Mouse (Mus musculus) lung, embryonic 16.5 days (tissue): ENCODE data around the gene Nadsyn1. TPM values are rescaled to one million over a fixed set of nuclear protein-coding genes. Genes with fewer than 3 reads are reported as not detected.

Experiments
- ATAC-seq: fragments of 200-750 bp; cut with Nextera tagmentation; 2 replicates; pipeline ENCODE4 v1.8.0; 2017; ENCODE audit warnings: low read depth, mild to moderate bottlenecking, moderate library complexity
- H3K27ac ChIP-seq: fragments of 300-500 bp; sonication (generic); 2 replicates; pipeline ENCODE4 v1.5.1; 2014; ENCODE audit warnings: mild to moderate bottlenecking, control low read depth, low read length
- H3K27me3 ChIP-seq: fragments of 300-500 bp; sonication (generic); 2 replicates; pipeline ENCODE4 v1.6.1; 2014; ENCODE audit warnings: low read depth, low read length, mixed read lengths; ENCODE audit not compliant: control insufficient read depth, insufficient read depth
- H3K36me3 ChIP-seq: fragments of 300-500 bp; sonication (generic); 2 replicates; pipeline ENCODE4 v1.6.1; 2014; ENCODE audit warnings: low read length; ENCODE audit not compliant: control insufficient read depth, insufficient read depth
- H3K4me1 ChIP-seq: fragments of 300-500 bp; sonication (generic); replicated peaks from 2 replicates; pipeline ENCODE4 v1.6.1; 2014; ENCODE audit warnings: low read length, mixed read lengths; ENCODE audit not compliant: control insufficient read depth, insufficient read depth
- H3K4me2 ChIP-seq: fragments of 300-500 bp; sonication (generic); 2 replicates; pipeline ENCODE4 v1.6.1; 2014; ENCODE audit warnings: low read depth, low read length, control low read depth
- H3K4me3 ChIP-seq: fragments of 300-500 bp; sonication (generic); 2 replicates; pipeline ENCODE4 v1.5.1; 2014; ENCODE audit warnings: mild to moderate bottlenecking, low read length, control low read depth
- H3K9ac ChIP-seq: fragments of 300-500 bp; sonication (generic); 2 replicates; pipeline ENCODE4 v1.6.1; 2014; ENCODE audit warnings: low read length, control low read depth
- H3K9me3 ChIP-seq: fragments of 300-500 bp; sonication (generic); 2 replicates; pipeline ENCODE4 v1.6.1; 2016; ENCODE audit warnings: low read length; ENCODE audit not compliant: control insufficient read depth
- WGBS: fragments of 180-500 bp; shearing (Covaris S2); extraction: QIAGEN DNeasy Blood & Tissue Kit; methylation state at CpG from one replicate; pipeline ENCODE4 v1.1.7; 2014; 5-methylcytosine and 5-hydroxymethylcytosine counted together
- polyA plus RNA-seq: library from polyadenylated mRNA; unstranded; fragments of >200 nt; fragmentation: Nextera tagmentation; extraction: Ambion mirVana; gene quantifications from 2 replicates; pipeline ENCODE4 v1.2.1, GENCODE M21; 2015

The Nadsyn1 gene
- polyA plus RNA-seq, 1 experiment from 2014 or later = 7.7 TPM

- WGBS = 70% methylated on average over 3 of the region's 3 CpGs
- Histone ChIP-seq H3K9me3 (no peaks in the 10 kb centered on the region), H3K4me3 (no peak overlapping the region), H3K4me2 (no peak overlapping the region), H3K27me3 (no peaks in the 10 kb centered on the region; the same call in 1 of the 2 replicates), H3K4me1 (peaks cover 11% of the 10 kb centered on the region), H3K36me3 (no peaks in the 10 kb centered on the region), H3K9ac (no peak overlapping the region), H3K27ac (no peak overlapping the region)
- ATAC-seq = no peak
These were observed 63.7 kb downstream of the Nadsyn1 start for GRCm38 (mm10) chr7:143758956-143759355.

DNA sequence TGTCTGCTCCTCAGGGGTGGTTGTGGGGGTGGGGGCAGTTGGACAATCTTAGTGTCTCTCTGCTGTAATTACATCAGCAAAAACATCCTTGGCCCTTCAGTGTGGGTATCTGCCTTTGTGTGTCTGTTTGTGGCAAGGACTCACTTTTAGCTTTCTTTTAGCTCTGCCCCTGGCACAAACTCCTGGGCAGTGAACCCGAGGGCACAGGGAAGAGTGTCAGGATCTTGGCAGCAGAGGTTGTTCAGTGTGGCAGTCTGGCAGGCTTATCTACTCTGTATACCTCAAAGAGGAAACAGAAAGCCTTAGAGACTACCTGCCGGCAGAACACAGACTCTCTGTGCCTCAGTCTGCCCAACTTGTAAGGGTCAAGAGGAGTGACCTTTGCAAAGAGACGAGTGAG lies 65.0 kb downstream of the Nadsyn1 start:
- H3K27ac ChIP-seq = no peak overlapping the region
- no peaks in the 10 kb centered on the region; the same call in 1 of the 2 replicates for H3K27me3 ChIP-seq
- peak overlapping the region; percentile 78 for H3K4me2 ChIP-seq
- no peak for ATAC-seq
- no peak overlapping the region for H3K4me3 ChIP-seq
- H3K4me1 ChIP-seq = peaks cover 11% of the 10 kb centered on the region
- WGBS = 43% methylated on average over 3 of the region's 3 CpGs
- no peak overlapping the region for H3K9ac ChIP-seq
- H3K36me3 ChIP-seq = no peaks in the 10 kb centered on the region
- H3K9me3 ChIP-seq = no peaks in the 10 kb centered on the region

- peak; percentile 93 for ATAC-seq
- peak overlapping the region; percentile 53 for H3K9ac ChIP-seq
- H3K9me3 ChIP-seq = no peaks in the 10 kb centered on the region
- peak overlapping the region; percentile 46 for H3K4me3 ChIP-seq
- H3K4me1 ChIP-seq = peaks cover 11% of the 10 kb centered on the region
- H3K27me3 ChIP-seq = no peaks in the 10 kb centered on the region; the same call in 1 of the 2 replicates
- WGBS = 1% methylated on average over 15 of the region's 15 CpGs
- no peaks in the 10 kb centered on the region for H3K36me3 ChIP-seq
- H3K4me2 ChIP-seq = peak overlapping the region; percentile 78
- no peak overlapping the region for H3K27ac ChIP-seq
These were observed 65.6 kb downstream of the Nadsyn1 start for GRCm38 (mm10) chr7:143757027-143757390.

DNA sequence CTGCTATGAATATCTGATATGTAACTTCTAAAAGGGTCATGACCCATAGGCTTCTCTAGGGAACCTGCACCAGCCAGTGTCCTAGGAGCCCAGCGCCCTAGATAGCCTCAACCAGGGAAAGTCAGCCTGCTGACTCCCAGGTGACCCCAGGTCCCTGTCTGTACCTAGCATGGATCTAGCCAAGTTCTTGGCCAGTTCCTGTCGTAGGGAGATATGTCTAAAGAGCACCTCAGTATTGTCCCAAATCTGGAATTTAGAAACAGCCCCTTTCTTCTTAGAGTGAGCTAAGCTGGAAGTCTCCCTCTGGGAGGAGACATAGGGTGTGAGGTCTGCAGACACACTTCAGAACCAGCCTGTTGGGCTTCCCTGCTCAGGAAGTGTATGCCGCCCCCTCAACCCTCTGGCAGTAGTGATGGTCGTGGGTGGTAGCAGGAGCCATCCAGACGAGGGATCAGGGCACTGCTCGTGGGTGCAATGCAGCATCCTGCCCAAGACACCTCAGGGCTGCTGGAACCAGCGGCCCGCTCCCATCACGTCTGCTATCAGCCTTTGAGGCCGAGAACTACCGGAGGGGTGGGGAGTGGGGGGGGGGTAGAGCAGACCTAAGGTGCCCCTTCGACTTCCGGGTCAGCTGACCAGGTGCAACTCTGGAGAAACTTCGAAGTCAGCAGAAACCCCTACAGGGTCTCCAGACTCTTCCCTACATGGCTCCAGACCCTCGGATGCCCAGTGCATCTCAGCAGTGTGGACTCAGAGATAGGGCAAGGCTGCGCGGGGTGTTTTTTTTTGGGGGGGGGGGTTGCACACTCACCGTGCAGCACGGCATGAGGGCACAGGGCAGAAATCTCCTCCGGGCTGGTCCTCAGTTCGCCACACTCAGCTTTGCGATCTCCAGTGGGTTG lies 66.3 kb downstream of the Nadsyn1 start, which contains the start of gene Osbpl5:
Gene Osbpl5, minus strand, starts transcription at position 861 of the 902 bp plus-strand sequence.
- no peaks in the 10 kb centered on the region for H3K9me3 ChIP-seq
- peak within 1 kb of the TSS; percentile 53 for H3K9ac ChIP-seq
- no peak for ATAC-seq
- peak within 1 kb of the TSS; percentile 46 for H3K4me3 ChIP-seq
- H3K27ac ChIP-seq = no peak within 1 kb of the TSS
- H3K4me2 ChIP-seq = peak within 1 kb of the TSS; percentile 78
- 22% methylated on average over 20 of the region's 22 CpGs for WGBS
- no peaks in the 10 kb centered on the region for H3K36me3 ChIP-seq
- no peaks in the 10 kb centered on the region; the same call in 1 of the 2 replicates for H3K27me3 ChIP-seq
- H3K4me1 ChIP-seq = peaks cover 11% of the 10 kb centered on the region

DNA sequence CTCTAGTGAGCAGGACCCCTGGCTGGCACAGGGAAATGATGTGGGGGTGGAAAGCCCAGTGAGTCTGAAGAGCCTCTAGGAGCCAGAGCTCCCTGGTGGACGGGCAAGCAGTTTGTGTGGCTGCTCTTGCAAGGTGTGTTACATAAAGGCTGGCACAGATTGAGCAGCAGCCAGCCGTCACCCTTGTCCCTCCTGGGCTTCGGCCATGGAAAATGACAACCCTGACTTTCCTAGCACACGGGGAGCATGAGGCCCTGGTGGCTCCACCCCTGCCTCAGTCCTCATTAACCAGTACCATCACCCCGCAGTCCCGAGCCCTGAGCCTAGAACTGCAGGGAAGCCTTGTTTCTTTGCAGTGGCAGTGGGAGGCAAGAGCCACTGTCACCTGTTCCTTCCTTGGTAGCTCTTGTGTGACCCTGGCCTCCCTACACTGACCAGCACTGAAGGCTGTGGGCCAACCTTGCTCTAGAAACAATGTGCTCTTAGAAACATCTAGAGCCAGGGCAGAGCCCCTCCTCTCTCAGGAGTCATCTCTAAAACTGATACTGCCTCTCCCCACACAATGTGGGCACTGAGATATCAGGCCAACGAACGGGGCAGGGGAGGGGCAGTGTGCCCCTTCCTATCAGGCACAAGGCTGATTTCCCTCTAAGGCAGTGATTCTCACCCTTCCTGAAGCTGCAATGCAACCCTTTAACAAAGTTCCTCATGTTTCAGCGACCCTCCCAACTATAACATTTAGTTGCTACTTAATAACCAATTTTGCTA lies 67.1 kb downstream of the Nadsyn1 start:
- Histone ChIP-seq H3K27me3 (no peaks in the 10 kb centered on the region; the same call in 1 of the 2 replicates), H3K4me2 (no peak overlapping the region), H3K27ac (no peak overlapping the region), H3K36me3 (no peaks in the 10 kb centered on the region), H3K9ac (no peak overlapping the region), H3K4me1 (peaks cover 11% of the 10 kb centered on the region), H3K9me3 (no peaks in the 10 kb centered on the region), H3K4me3 (no peak overlapping the region)
- ATAC-seq = no peak
- 67% methylated on average over 9 of the region's 9 CpGs for WGBS

DNA sequence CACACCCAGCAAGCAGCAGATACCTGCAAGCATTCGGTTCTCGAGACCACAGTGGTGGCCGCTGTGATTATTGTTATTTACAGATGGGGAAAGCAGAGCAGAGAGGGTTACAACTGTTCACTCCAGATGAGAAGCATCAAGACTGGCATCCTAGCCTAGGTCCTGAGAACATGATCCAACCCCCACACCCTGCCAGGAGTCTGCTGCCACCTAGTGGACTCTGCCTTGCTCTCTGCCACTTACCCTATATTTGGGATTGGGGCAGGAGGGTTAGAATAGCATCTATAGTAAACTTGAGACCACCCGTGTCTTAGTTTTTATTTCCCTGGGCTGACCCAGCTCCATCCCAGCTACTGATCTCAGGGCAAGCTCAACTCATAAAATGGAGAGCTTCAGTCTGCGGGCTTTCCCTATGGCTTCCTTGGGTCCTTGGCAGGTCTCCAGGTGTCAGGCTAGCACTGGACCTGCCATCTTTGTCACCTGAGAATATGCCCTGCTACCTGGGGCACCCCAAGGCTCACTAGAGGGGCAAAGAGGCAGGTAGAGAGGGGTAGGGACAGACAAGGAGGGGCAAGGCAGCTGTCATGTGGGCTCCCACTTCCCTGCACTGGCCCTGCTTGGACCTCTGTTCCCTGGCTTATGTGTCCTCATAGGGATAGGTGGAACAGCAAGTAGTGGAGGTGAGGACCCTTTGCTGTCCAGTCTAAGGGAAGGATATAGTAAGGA lies 68.5 kb downstream of the Nadsyn1 start:
- Histone ChIP-seq H3K36me3 (no peaks in the 10 kb centered on the region), H3K4me1 (peaks cover 11% of the 10 kb centered on the region), H3K9ac (no peak overlapping the region), H3K4me2 (no peak overlapping the region), H3K9me3 (no peaks in the 10 kb centered on the region), H3K27ac (no peak overlapping the region), H3K27me3 (no peaks in the 10 kb centered on the region; the same call in 1 of the 2 replicates), H3K4me3 (no peak overlapping the region)
- WGBS = 39% methylated on average over 5 of the region's 5 CpGs
- peak; percentile 40 for ATAC-seq

- no peak for ATAC-seq
- H3K27me3 ChIP-seq = no peaks in the 10 kb centered on the region; the same call in 1 of the 2 replicates
- WGBS = 77% methylated on average over 3 of the region's 3 CpGs
- peaks cover 15% of the 10 kb centered on the region for H3K4me1 ChIP-seq
- no peak overlapping the region for H3K4me3 ChIP-seq
- H3K27ac ChIP-seq = no peak overlapping the region
- no peaks in the 10 kb centered on the region for H3K36me3 ChIP-seq
- no peaks in the 10 kb centered on the region for H3K9me3 ChIP-seq
- no peak overlapping the region for H3K9ac ChIP-seq
- H3K4me2 ChIP-seq = no peak overlapping the region
These were observed 70.0 kb downstream of the Nadsyn1 start for GRCm38 (mm10) chr7:143752606-143753005.

DNA sequence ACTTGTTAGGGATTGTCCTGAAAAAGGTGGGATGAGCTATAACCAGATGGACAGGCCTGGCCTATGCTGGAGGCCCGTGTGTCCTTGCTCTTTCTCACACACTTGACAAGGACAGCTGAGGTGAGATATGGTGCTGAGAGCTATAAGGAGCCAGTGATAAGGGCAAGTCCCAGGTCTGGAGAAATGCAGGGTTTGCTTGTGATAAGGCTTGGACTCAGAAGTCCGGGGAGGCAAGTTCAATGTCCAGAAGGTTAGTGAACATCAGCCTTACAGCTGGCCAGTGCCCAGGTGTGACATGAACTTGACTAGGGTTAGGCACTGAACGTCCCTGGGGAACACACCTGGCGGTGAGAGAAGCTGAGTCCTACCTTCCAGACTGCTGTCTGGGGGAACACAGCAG lies 70.6 kb downstream of the Nadsyn1 start:
- Histone ChIP-seq H3K27ac (no peak overlapping the region), H3K4me3 (no peak overlapping the region), H3K4me2 (no peak overlapping the region), H3K9me3 (no peaks in the 10 kb centered on the region), H3K9ac (no peak overlapping the region), H3K4me1 (peaks cover 10% of the 10 kb centered on the region), H3K36me3 (no peaks in the 10 kb centered on the region), H3K27me3 (no peaks in the 10 kb centered on the region; the same call in 1 of the 2 replicates)
- WGBS = 50% methylated on average over 4 of the region's 4 CpGs
- no peak for ATAC-seq
